Comparison of ENCODE assay signal across 8 mouse cellular contexts in genomic region chr7:134224421-134224740, GRCm38 (mm10). TPM values are rescaled to one million over a fixed set of nuclear protein-coding genes. Genes with fewer than 3 reads are reported as not detected.
DNase-seq lines count a peak whose midpoint lies in the region; ATAC-seq lines count a peak whose summit lies in the region.

No protein-coding gene starts in this region.

- H3K36me3 ChIP-seq in erythroblast, embryonic 14.5 days (ENCODE audit: control insufficient read depth), result no peaks in the 10 kb centered on the region
- no peaks in the 10 kb centered on the region for H3K36me3 ChIP-seq in intestine, embryonic 16.5 days (ENCODE audit: control insufficient read depth, insufficient read depth, low read length)

- H3K27ac ChIP-seq in intestine, embryonic 16.5 days (ENCODE audit: low read length), result peak overlapping the region; percentile 62; the same call in 1 of the 2 replicates

- no peak for ATAC-seq in erythroblast, adult 5-6 weeks (replicated peaks; ENCODE audit: low FRiP score, poor library complexity, severe bottlenecking)
- 0 out of 2 replicates have a peak, but pooled peaks have one; percentile 8 for ATAC-seq in intestine, embryonic 16.5 days
- ATAC-seq in monocyte, adult 5-6 weeks (replicated peaks; ENCODE audit: insufficient number of reproducible peaks, low FRiP score, low TSS enrichment, poor library complexity, severe bottlenecking), result no peak

- H3K4me3 ChIP-seq in erythroblast, embryonic 14.5 days (replicated peaks), result peak overlapping the region; percentile 20
- peak overlapping the region; percentile 65 for H3K4me3 ChIP-seq in intestine, embryonic 16.5 days (ENCODE audit: low read length)

- WGBS in intestine, embryonic 16.5 days, result 1% methylated on average over 14 of the region's 14 CpGs

- H3K9ac ChIP-seq in intestine, embryonic 16.5 days (ENCODE audit: low read depth, low read length), result peak overlapping the region; percentile 67

- DNase-seq in thymus, postnatal 0 days (ENCODE audit: low spot score), result peak; percentile 38
- no peak for DNase-seq in thymus, postnatal 25 days
- peak; percentile 69 for DNase-seq in neural tube, embryonic 10.5 days (ENCODE audit: extremely low spot score, low spot score)
- DNase-seq in ovary, postnatal 14 days (ENCODE audit: low spot score), result no peak

- H3K9me3 ChIP-seq in erythroblast, embryonic 14.5 days (ENCODE audit: control insufficient read depth, low read length), result no peaks in the 10 kb centered on the region
- no peaks in the 10 kb centered on the region for H3K9me3 ChIP-seq in intestine, embryonic 16.5 days (ENCODE audit: control insufficient read depth, low read length)

- no peaks in the 10 kb centered on the region for H3K4me1 ChIP-seq in erythroblast, embryonic 14.5 days (ENCODE audit: control insufficient read depth)
- peaks cover 11% of the 10 kb centered on the region for H3K4me1 ChIP-seq in intestine, embryonic 16.5 days (ENCODE audit: control insufficient read depth, insufficient read depth, low read length)

- peaks cover 25% of the 10 kb centered on the region for H3K27me3 ChIP-seq in erythroblast, embryonic 14.5 days (ENCODE audit: control insufficient read depth)
- H3K27me3 ChIP-seq in intestine, embryonic 16.5 days (replicated peaks; ENCODE audit: control insufficient read depth, insufficient read depth, low read length), result peaks cover 24% of the 10 kb centered on the region

- peak overlapping the region; percentile 88 for H3K4me2 ChIP-seq in intestine, embryonic 16.5 days (ENCODE audit: low read depth, low read length)

RNA-seq across cellular contexts. Expression of gene Adam12, which starts 7.6 kb away (rescaled TPM):
- polyA plus RNA-seq in erythroblast, embryonic 14.5 days (2012), result 0.01 and 0.05 TPM in 2 replicates
- total RNA-seq in erythroblast, adult 5-6 weeks (2015; ENCODE audit: low replicate concordance), result not detected in 2 replicates
- 0.98 TPM in 1 of 2 replicates, not detected in the other for total RNA-seq in erythroblast, adult 5-6 weeks (2017; ENCODE audit: low replicate concordance)
- polyA plus RNA-seq in thymus, postnatal 0 days (2015; fragmentation: Nextera tagmentation; extraction: Ambion mirVana), result 14.7 and 18.3 TPM in 2 replicates
- polyA plus RNA-seq in intestine, embryonic 16.5 days (2015; fragmentation: Nextera tagmentation; extraction: Ambion mirVana), result 3.0 and 3.1 TPM in 2 replicates
- not detected in 3 replicates for total RNA-seq in monocyte, adult 5-6 weeks (2017)

Comparison
In these comparisons a context has a peak if more than half of its experiments do, and no peak if none do; other contexts are left out.
1. DNase-seq: peak in thymus, postnatal 0 days (single experiment) and neural tube, embryonic 10.5 days (single experiment); none in thymus, postnatal 25 days (single experiment) and ovary, postnatal 14 days (single experiment).